Mouse (Mus musculus) bone marrow, adult 2 months (tissue): Measurements from ENCODE around the gene Rab11a.

ENCODE experiments used
- CTCF ChIP-seq: fragments of 200-500 bp; IDR thresholded peaks from 2 replicates; pipeline ENCODE4 v1.5.1; 2011; ENCODE audit warnings: low read length, control low read depth; ENCODE audit not compliant: control insufficient read depth, insufficient read depth
- POLR2A ChIP-seq: fragments of 200-500 bp; IDR thresholded peaks from 2 replicates; pipeline ENCODE4 v1.6.1; 2011; ENCODE audit warnings: low read depth, mild to moderate bottlenecking, control low read depth, low read length, borderline replicate concordance; ENCODE audit not compliant: control insufficient read depth

- TF ChIP-seq CTCF (no peak), POLR2A (no peak)
Measured at GRCm38 (mm10) chr9:64702391-64702790, 35.2 kb downstream of the Rab11a start.
